Mouse (Mus musculus): ENCODE measurements around the gene Gm36210.

DNA sequence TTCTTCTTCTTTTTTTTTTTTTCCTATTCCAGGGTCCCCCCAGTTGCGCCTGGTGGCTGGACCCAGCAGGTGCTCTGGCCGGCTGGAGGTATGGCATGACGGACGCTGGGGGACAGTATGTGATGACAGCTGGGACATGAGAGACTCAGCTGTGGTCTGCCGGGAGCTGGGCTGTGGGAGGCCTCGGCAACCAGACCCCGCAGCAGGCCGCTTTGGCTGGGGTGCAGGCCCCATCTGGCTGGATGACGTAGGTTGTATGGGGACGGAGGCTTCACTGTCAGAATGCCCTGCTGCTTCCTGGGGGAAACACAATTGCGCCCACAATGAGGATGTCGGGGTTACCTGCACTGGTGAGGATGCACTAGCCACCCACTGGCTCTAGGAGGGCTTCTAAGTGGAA is 26.8 kb upstream of the Gm36210 start:
- TF ChIP-seq CTCF (IDR thresholded peaks at IDR 0.05): no peak
- no peak for TF ChIP-seq EP300 (IDR thresholded peaks at IDR 0.05)

Measured in lung, postnatal 0 days (tissue).